Mouse (Mus musculus): ENCODE data around the gene Ssr1.

The Ssr1 gene

DNA sequence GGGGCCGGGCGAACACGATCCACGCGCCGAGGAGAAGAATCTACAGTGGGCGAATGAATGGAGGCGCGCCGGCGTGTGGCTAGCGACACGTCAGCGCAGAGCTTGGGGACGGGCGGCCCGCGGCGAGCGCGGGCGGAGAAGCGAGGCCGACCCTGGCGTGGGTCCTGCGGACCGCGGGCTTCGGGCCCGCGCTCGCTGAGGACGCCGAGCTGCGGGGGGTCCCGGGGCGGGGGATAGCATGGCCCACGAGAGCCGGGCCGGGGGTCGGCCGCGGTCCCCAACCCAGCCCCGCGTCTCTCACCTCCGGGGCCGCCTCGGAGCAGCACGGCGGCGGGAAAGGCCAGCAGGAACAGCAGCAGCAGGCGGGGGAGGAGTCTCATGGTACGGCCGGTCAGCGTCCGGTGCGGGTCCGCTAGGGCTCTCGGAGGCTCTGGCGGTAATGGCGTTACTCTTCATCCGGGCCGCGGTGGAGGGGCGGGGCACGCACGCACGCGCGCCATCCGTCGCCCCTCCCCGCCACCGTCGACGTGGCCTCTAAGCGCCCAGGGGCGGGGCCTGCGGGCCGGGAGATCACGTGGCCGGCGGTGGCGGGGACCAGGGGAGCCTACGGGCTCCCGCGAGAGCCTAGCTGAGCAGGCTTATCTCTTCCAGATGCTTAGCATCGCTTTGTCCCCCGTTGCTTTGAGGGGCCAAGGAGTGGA lies at the start of gene Ssr1:
Ssr1 (minus strand) TSS at position 514 of the 701 bp plus-strand sequence.
- peak; percentile 97 to 98 for DNase-seq

- peak; percentile 34 to 42 for DNase-seq
Observed at GRCm38 (mm10) chr13:38037811-38038210, 43.8 kb upstream of the Ssr1 start.

GRCm38 (mm10) chr13:38037044-38037687 lies 43.1 kb upstream of the Ssr1 start, which contains the start of gene Cage1:
TSS of gene Cage1 (minus strand) at chr13:38037069.
- DNase-seq, result peak; percentile 97 to 98

- peak; percentile 31 to 34 for DNase-seq
Observed at GRCm38 (mm10) chr13:38036343-38037043, 42.5 kb upstream of the Ssr1 start, which contains the start of gene Riok1. TSS of gene Riok1 (plus strand) at chr13:38036995.

- peak; percentile 3 to 7 for DNase-seq
Observed at GRCm38 (mm10) chr13:38028407-38028806, 34.4 kb upstream of the Ssr1 start.

DNA sequence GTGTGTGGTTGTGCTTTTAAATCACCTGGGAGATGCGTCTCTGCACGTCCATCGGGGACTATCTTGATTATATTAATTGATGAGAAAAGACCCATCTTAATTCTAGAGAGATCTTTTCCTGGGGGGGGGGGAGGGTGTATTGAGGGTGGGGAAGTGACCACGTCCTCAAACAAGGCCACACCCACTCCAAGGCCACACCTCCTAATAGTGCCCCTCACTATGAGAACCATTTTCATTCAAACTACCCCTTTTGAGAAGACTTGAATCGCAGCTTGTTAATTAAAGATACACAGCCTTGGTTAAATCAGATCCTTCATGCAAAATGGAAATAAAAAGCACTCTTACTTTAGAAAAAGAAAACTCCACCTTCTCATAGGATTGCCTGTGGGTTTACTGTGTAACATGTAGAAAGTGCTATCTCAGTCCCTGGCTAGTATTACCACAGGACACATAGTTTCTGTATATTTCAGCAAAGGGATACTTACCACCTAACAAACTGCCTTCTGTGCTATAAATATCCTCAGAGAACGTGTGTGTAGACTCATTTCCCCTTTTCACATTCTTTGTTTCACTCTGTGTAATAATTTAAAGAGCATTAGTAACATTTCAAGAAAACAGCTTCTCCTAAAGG lies 33.7 kb upstream of the Ssr1 start:
- peak; percentile 14 to 33 for DNase-seq

GRCm38 (mm10) chr13:38025874-38026273 lies 31.9 kb upstream of the Ssr1 start:
- DNase-seq, result peak; percentile 50 to 56

- DNase-seq, result no peak
Observed at GRCm38 (mm10) chr13:38018791-38019190, 24.8 kb upstream of the Ssr1 start.

DNA sequence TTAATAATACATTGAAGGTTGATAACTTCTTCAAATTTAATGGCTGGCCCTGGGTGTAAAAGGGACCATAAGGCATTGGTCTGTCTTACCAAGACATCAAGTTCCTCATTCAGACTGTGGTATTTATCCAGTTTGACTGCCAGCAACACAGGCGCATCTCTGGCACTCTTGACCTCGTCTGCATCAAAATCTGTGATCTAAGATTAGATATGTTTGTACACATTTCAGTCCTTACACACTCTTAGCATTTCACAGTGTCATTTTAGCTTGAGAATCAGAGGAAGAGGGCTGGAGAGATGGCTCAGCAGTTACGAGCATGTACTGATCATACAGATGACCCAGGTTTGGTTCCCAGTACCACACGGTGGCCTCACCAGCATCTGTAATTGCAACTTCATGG lies 21.6 kb upstream of the Ssr1 start:
- no peak for DNase-seq

DNA sequence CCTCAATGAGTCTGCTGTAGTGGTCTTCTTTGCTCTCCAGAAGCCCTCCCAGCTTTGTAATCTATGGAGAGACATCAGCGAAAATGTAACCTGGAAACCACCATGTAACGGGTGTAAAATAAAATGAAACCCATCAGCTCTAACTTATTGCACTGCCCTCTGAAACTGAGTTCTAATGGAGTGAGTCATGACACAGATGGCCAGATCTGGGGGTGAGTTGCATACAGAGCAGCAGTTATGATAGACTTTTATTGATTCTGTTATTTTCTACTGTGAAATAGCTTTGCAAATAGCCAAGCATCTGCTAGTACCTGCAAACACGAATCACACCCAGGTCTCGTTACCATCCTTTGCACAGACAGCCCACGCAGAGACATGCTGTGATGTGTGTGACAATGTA lies 18.4 kb upstream of the Ssr1 start:
- DNase-seq, result no peak

GRCm38 (mm10) chr13:38010444-38010910 lies 16.5 kb upstream of the Ssr1 start:
- DNase-seq, result peak; percentile 27 to 28

GRCm38 (mm10) chr13:38009721-38010408 lies 15.8 kb upstream of the Ssr1 start:
- peak in 1 of 2 experiments; percentile 15 for DNase-seq

DNA sequence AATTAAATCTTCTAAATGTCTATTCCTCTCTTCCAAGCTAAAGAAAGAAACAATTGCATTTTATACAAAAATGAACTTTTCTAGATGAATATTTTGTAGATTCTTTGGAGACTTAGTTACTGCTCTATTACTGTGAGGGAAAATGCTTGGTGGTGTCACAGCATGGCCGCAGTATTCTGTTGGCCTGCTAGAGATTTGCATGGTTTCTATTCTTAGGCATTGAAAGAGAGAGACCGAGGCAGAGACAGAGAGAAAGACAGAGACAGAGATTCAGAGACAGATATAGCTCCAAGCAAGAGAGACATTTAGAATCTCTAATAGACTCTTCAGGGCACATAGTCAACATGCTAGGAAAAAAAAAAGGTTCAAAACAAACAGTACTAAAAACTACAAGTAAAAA lies 14.0 kb upstream of the Ssr1 start:
- no peak for DNase-seq

DNA sequence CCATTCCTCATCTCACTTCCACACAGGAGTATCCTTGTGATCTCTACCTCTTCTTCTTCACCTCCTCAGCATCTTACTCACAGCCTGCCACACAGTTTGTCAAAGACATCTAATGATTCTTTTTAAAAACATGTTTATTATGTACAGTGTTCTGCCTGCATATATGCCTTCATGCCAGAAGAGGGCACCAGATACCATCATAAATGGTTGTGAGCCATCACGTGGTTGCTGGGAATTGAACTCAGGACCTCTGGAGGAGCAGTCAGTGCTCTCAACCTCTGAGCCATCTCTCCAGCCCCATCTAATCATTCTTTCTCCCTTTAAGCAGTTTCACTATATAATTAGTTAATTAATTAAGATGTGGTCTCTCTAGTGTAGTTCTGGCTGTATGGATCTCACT lies 8.4 kb upstream of the Ssr1 start:
- DNase-seq, result peak; percentile 9 to 16

DNA sequence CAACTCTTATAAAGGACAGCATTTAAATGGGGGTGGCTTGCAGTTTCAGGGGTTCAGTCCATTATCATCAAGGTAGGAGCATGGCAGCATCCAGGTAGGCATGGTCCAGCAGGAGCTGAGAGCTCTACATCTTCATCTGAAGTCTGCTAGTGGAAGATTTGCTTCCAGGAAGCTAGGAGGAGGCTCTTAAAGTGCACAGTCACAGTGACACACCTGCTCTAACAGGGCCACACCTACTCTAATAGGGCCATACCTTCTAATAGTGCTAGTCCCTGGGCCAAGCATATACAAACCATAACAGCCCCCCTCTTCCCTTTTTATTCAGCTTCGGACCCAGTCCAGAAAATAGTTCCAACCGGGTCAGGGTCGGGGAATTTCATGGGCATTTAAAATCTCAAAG lies 5.7 kb upstream of the Ssr1 start:
- DNase-seq, result no peak

GRCm38 (mm10) chr13:37994405-37994749 lies 360 bp upstream of the Ssr1 start:
- no peak for DNase-seq

- peak in 1 of 2 experiments; percentile 23 for DNase-seq
Observed at GRCm38 (mm10) chr13:37993376-37993703, 677 bp downstream of the Ssr1 start.

GRCm38 (mm10) chr13:37992638-37993371 lies 1.2 kb downstream of the Ssr1 start:
- DNase-seq, result peak in 1 of 2 experiments; percentile 23

DNA sequence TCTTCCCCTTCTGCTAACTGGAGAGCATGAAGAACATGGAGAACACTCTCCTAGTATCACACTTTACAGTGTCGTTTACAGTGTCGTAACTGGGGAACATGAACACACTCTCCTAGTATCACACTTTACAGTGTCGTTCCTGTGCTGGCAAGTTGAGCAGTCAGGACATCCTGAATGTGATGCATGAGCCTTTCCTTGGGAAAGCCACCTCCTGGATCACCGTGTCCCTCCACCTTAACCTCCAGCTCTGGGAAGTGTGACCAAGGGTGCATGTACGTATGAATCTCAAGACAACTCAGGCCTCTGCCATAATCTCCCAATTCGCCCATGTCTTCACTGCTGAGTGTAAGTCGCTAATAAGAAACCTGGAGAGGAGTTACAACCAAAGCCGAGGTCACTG lies 4.3 kb downstream of the Ssr1 start:
- DNase-seq, result no peak

DNA sequence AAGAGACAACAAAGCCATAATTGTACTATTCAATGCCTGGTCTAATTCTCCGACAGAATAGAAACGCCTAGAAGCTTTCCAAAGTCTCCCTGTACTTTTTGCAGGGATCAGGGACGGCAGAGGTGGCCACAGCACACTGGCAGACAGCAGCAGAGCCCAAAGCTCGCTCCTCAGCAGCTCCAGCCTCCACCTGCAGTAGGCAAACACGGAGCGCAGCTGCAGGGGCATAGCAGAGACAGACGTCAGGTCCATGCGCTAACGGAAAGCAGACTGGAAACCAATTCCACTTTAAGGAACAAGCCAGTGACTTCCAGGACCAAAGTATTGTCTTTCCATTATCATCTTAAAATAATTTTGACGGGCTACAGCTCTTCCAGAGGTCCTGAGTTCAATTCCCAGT lies 7.9 kb downstream of the Ssr1 start:
- no peak for DNase-seq

GRCm38 (mm10) chr13:37981063-37981462 lies 13.0 kb downstream of the Ssr1 start:
- no peak for DNase-seq

GRCm38 (mm10) chr13:37980346-37980745 lies 13.7 kb downstream of the Ssr1 start:
- no peak for DNase-seq
